14 mouse cellular contexts compared by ENCODE assay signal in genomic region chr17:50110650-50111415, GRCm38 (mm10).
A peak's percentile ranks its signal among the peaks of the same experiment; 100 is the strongest.
DNase-seq lines count a peak whose midpoint lies in the region; ATAC-seq and TF ChIP-seq lines count a peak whose summit lies in the region.
"Had no signal": no experiment of that assay in that cellular context is flagged by ENCODE, and none has a peak within 500 bp of the region (broad histone marks: within the 10 kb centered on the region; RNA-seq: fewer than 3 reads in every experiment).

No protein-coding gene starts in this region.

- H3K4me3 ChIP-seq in heart, postnatal 0 days (ENCODE audit: low read depth, low read length) = no peak overlapping the region
- H3K4me3 ChIP-seq in heart, embryonic 12.5 days = no peak overlapping the region
- no peak overlapping the region for H3K4me3 ChIP-seq in lung, adult 2 months (replicated peaks; ENCODE audit: extremely low read depth, low read depth, low read length)
- no peak overlapping the region for H3K4me3 ChIP-seq in liver, embryonic 12.5 days
- H3K4me3 ChIP-seq: hindbrain, embryonic 10.5 days; layer of hippocampus, adult 2 months; limb, embryonic 10.5 days; neural tube, embryonic 12.5 days had no signal

- no peak overlapping the region for H3K9ac ChIP-seq in heart, postnatal 0 days (replicated peaks; ENCODE audit: low read depth, low read length)
- no peak overlapping the region for H3K9ac ChIP-seq in heart, embryonic 12.5 days
- H3K9ac ChIP-seq in liver, embryonic 12.5 days = no peak overlapping the region
- H3K9ac ChIP-seq: neural tube, embryonic 12.5 days had no signal

- no peak overlapping the region for H3K4me2 ChIP-seq in heart, postnatal 0 days (ENCODE audit: low read depth, low read length)
- no peak overlapping the region for H3K4me2 ChIP-seq in heart, embryonic 12.5 days
- no peak overlapping the region for H3K4me2 ChIP-seq in liver, embryonic 12.5 days
- H3K4me2 ChIP-seq: neural tube, embryonic 12.5 days had no signal

- no peak for TF ChIP-seq CTCF in heart, postnatal 0 days (IDR thresholded peaks at IDR 0.05; ENCODE audit: low read depth)
- no peak for TF ChIP-seq CTCF in lung, adult 2 months (IDR thresholded peaks at IDR 0.05; ENCODE audit: insufficient read depth, low read length)

- 0 out of 2 replicates have a peak overlapping the region, but pooled peaks have one; percentile 7 for H3K27ac ChIP-seq in heart, postnatal 0 days (ENCODE audit: low read depth)
- no peak overlapping the region for H3K27ac ChIP-seq in heart, embryonic 12.5 days (ENCODE audit: poor library complexity, severe bottlenecking)
- no peak overlapping the region for H3K27ac ChIP-seq in liver, embryonic 12.5 days
- H3K27ac ChIP-seq: hindbrain, embryonic 10.5 days; layer of hippocampus, adult 2 months; limb, embryonic 10.5 days; neural tube, embryonic 12.5 days had no signal

- ATAC-seq in heart, postnatal 0 days (ENCODE audit: insufficient read depth, low read depth) = no peak
- ATAC-seq in heart, embryonic 12.5 days (ENCODE audit: insufficient number of reproducible peaks, low FRiP score) = no peak
- ATAC-seq in monocyte, adult 5-6 weeks (replicated peaks; ENCODE audit: insufficient number of reproducible peaks, low FRiP score, low TSS enrichment, poor library complexity, severe bottlenecking) = peak; percentile 51
- no peak for ATAC-seq in liver, embryonic 12.5 days
- ATAC-seq: intestine, embryonic 16.5 days had no signal

- TF ChIP-seq POLR2A in lung, adult 2 months (IDR thresholded peaks at IDR 0.05; ENCODE audit: borderline replicate concordance, extremely low read depth, low read depth, low read length) = no peak

- no peak for TF ChIP-seq EP300 in heart, postnatal 0 days (IDR thresholded peaks at IDR 0.05; ENCODE audit: low read depth)

- H3K4me1 ChIP-seq in heart, postnatal 0 days (ENCODE audit: control insufficient read depth, insufficient read depth) = peaks cover 7% of the 10 kb centered on the region; the same call in 1 of the 2 replicates
- no peaks in the 10 kb centered on the region for H3K4me1 ChIP-seq in heart, embryonic 12.5 days (replicated peaks)
- peaks cover 3% of the 10 kb centered on the region for H3K4me1 ChIP-seq in lung, adult 2 months (ENCODE audit: control insufficient read depth, insufficient read depth, low read length)
- H3K4me1 ChIP-seq in liver, embryonic 12.5 days = no peaks in the 10 kb centered on the region
- H3K4me1 ChIP-seq: hindbrain, embryonic 10.5 days; limb, embryonic 10.5 days; neural tube, embryonic 12.5 days had no signal

- no peaks in the 10 kb centered on the region for H3K9me3 ChIP-seq in heart, postnatal 0 days (replicated peaks; ENCODE audit: control insufficient read depth, low read length)
- no peaks in the 10 kb centered on the region for H3K9me3 ChIP-seq in heart, embryonic 12.5 days (replicated peaks)
- H3K9me3 ChIP-seq in liver, embryonic 12.5 days (replicated peaks) = no peaks in the 10 kb centered on the region
- H3K9me3 ChIP-seq: hindbrain, embryonic 10.5 days; limb, embryonic 10.5 days; neural tube, embryonic 12.5 days had no signal

- no peaks in the 10 kb centered on the region for H3K27me3 ChIP-seq in heart, postnatal 0 days (ENCODE audit: control insufficient read depth, insufficient read depth, low read length)
- H3K27me3 ChIP-seq in heart, embryonic 12.5 days (replicated peaks) = no peaks in the 10 kb centered on the region
- no peaks in the 10 kb centered on the region for H3K27me3 ChIP-seq in liver, embryonic 12.5 days (replicated peaks)
- H3K27me3 ChIP-seq: neural tube, embryonic 12.5 days had no signal

- no peak for DNase-seq in heart, postnatal 0 days (ENCODE audit: low spot score)
- peak; percentile 42 for DNase-seq in adipocyte (ENCODE audit: low spot score)
- peak; percentile 16 for DNase-seq in lung, adult 2 months
- DNase-seq in testis, postnatal 10 days (ENCODE audit: low spot score) = no peak
- DNase-seq: cerebellum, adult 2 months had no signal

- H3K36me3 ChIP-seq in heart, postnatal 0 days (replicated peaks; ENCODE audit: control insufficient read depth, insufficient read depth, low read length) = peaks cover 13% of the 10 kb centered on the region
- H3K36me3 ChIP-seq in heart, embryonic 12.5 days = peaks cover 13% of the 10 kb centered on the region
- H3K36me3 ChIP-seq in liver, embryonic 12.5 days = no peaks in the 10 kb centered on the region
- H3K36me3 ChIP-seq: G1E; hindbrain, embryonic 10.5 days; limb, embryonic 10.5 days; neural tube, embryonic 12.5 days had no signal

- 70% methylated on average over 14 of the region's 14 CpGs for WGBS in heart, postnatal 0 days
- 70% methylated on average over 14 of the region's 14 CpGs for WGBS in heart, embryonic 12.5 days
- WGBS in lung, adult 2 months = 32% methylated on average over 14 of the region's 14 CpGs
- WGBS in liver, embryonic 12.5 days (ENCODE audit: insufficient replicate concordance) = 67% methylated on average over 14 of the region's 14 CpGs

Comparison
In these comparisons a context has a peak if more than half of its experiments do, and no peak if none do; other contexts are left out.
1. DNase-seq: peak in adipocyte (single experiment) and lung, adult 2 months (single experiment); none in heart, postnatal 0 days (single experiment) and testis, postnatal 10 days (single experiment).